Mouse (Mus musculus): Measurements from ENCODE around the gene Olfr906. TPM values are rescaled to one million over a fixed set of nuclear protein-coding genes. Genes with fewer than 3 reads are reported as not detected.

Olfr906 gene
- total RNA-seq (2017) = not detected in 2 replicates

GRCm38 (mm10) chr9:38486785-38487184, at the start of gene Olfr906:
Olfr906 (plus strand) TSS chr9:38487085.
- ATAC-seq (replicated peaks in 1 of 2; ENCODE audit: insufficient read depth in 1 of 2, low FRiP score in 2 of 2, low TSS enrichment in 1 of 2, low read depth in 1 of 2, poor library complexity in 2 of 2, severe bottlenecking in 2 of 2) = no peak

- no peak for ATAC-seq (replicated peaks in 1 of 2; ENCODE audit: insufficient read depth in 1 of 2, low FRiP score in 2 of 2, low TSS enrichment in 1 of 2, low read depth in 1 of 2, poor library complexity in 2 of 2, severe bottlenecking in 2 of 2)
Measured at GRCm38 (mm10) chr9:38447352-38447751, 39.5 kb upstream of the Olfr906 start, which contains the start of gene Olfr902. Olfr902 (plus strand) TSS chr9:38447652.

GRCm38 (mm10) chr9:38462844-38463243, 24.0 kb upstream of the Olfr906 start, which contains the start of gene Olfr904:
Olfr904 (plus strand) TSS chr9:38463144.
- ATAC-seq (replicated peaks in 1 of 2; ENCODE audit: insufficient read depth in 1 of 2, low FRiP score in 2 of 2, low TSS enrichment in 1 of 2, low read depth in 1 of 2, poor library complexity in 2 of 2, severe bottlenecking in 2 of 2) = no peak

DNA sequence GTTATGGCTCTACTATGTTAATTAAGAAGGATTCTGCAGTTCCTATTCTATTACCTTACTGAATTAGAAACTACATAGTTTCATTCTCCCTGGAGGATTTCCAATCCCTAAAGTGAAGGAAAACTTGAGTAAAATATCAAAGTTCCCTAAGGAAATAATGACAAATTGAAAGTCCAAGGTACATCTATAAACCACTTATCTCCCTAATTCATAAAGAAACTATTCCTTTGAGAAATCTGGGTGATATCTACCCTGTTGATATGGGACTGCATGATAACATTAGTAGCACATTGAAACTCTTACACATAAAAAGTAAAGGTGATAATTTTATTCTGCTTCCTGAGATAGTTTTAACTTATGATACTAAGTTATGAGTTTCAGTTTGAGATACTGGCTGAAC, 16.1 kb upstream of the Olfr906 start, which contains the start of gene Olfr905:
Olfr905 (plus strand) TSS at position 301 of the 400 bp plus-strand sequence.
- ATAC-seq (replicated peaks in 1 of 2; ENCODE audit: insufficient read depth in 1 of 2, low FRiP score in 2 of 2, low TSS enrichment in 1 of 2, low read depth in 1 of 2, poor library complexity in 2 of 2, severe bottlenecking in 2 of 2) = no peak

DNA sequence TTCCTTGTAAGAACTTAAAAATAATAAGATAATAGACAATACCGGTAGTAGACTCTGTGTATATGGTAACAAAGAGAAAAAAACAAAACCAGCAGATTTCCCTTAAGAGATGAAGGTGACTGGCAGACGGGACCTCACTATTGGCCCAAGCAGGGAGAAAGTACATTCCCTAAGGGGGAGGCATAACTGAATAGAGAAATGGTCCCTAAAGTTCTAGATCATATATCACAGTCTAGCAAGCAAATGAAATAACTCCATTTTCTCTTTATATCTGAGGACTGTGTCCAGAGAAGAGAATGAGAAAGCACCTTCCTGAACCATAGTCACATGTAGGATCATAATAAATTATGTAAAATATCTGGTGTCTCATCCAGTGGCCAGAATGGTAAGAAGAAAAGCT, 8.6 kb downstream of the Olfr906 start, which contains the start of gene Olfr907:
Olfr907 (plus strand) TSS at position 301 of the 400 bp plus-strand sequence.
- ATAC-seq (replicated peaks in 1 of 2; ENCODE audit: insufficient read depth in 1 of 2, low FRiP score in 2 of 2, low TSS enrichment in 1 of 2, low read depth in 1 of 2, poor library complexity in 2 of 2, severe bottlenecking in 2 of 2) = no peak

DNA sequence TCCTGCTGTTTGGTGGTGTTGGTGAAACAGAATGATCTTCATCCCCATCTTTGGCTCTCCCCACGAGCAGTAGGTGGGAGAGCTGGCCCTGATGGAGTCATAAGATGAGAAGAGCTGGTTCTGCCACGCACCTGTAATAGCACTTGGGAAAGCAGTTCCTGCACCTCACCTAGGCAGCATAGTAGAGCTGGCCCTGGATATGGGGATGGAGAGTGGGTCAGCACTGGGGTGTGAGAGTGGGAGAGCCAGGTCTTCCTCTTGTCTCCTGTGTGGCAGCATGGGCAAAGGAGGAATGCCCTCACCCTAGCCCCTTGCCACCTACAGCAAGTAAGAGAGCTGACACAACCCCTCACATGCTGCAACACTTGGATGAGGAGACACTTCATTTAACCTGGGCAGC, 25.5 kb downstream of the Olfr906 start:
- no peak for ATAC-seq (replicated peaks in 1 of 2; ENCODE audit: insufficient read depth in 1 of 2, low FRiP score in 2 of 2, low TSS enrichment in 1 of 2, low read depth in 1 of 2, poor library complexity in 2 of 2, severe bottlenecking in 2 of 2)

GRCm38 (mm10) chr9:38521280-38521679, 34.4 kb downstream of the Olfr906 start, which contains the start of gene Olfr911-ps1:
Olfr911-ps1 (plus strand) TSS chr9:38521580.
- ATAC-seq (replicated peaks in 1 of 2; ENCODE audit: insufficient read depth in 1 of 2, low FRiP score in 2 of 2, low TSS enrichment in 1 of 2, low read depth in 1 of 2, poor library complexity in 2 of 2, severe bottlenecking in 2 of 2) = no peak

DNA sequence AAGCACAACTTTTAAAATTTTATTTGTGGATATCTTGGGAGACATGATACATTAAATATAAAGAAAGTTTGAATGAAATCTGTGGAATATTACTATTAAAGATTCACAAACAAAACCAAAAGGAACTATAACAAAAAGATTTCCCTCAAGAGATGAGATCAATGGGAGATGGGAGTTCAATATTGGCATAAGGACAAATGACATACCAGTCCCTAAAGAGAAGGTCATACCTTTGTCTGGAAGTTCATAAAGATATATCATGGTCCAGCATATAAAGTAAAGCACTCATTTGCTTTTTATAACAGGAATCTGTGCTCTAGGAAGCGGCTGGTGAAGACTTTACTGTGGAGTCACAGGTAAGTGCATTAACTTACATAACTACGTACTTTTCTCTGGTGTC, 50.7 kb downstream of the Olfr906 start, which contains the start of gene Olfr910:
Olfr910 (plus strand) TSS at position 301 of the 400 bp plus-strand sequence.
- ATAC-seq (replicated peaks in 1 of 2; ENCODE audit: insufficient read depth in 1 of 2, low FRiP score in 2 of 2, low TSS enrichment in 1 of 2, low read depth in 1 of 2, poor library complexity in 2 of 2, severe bottlenecking in 2 of 2) = no peak

Other genes starting within 250 kb of the Olfr906 start
- not detected in 2 replicates for gene Olfr143, start 234.3 kb upstream of the Olfr906 start, total RNA-seq (2017)
- gene Olfr895, start 219.2 kb upstream of the Olfr906 start, total RNA-seq (2017) = not detected in 2 replicates
- gene Olfr896-ps1, start 196.0 kb upstream of the Olfr906 start, total RNA-seq (2017) = not detected in 2 replicates
- gene Olfr25, start 158.0 kb upstream of the Olfr906 start, total RNA-seq (2017) = not detected in 2 replicates
- not detected in 2 replicates for gene Olfr898, start 138.7 kb upstream of the Olfr906 start, total RNA-seq (2017)
- not detected in 2 replicates for gene Olfr250, start 120.2 kb upstream of the Olfr906 start, total RNA-seq (2017)
- gene Olfr251, start 110.0 kb upstream of the Olfr906 start, total RNA-seq (2017) = not detected in 2 replicates
- gene Olfr147, start 85.4 kb upstream of the Olfr906 start, total RNA-seq (2017) = not detected in 2 replicates
- not detected in 2 replicates for gene Olfr901, start 57.6 kb upstream of the Olfr906 start, total RNA-seq (2017)
- gene Olfr902, start 39.4 kb upstream of the Olfr906 start, total RNA-seq (2017) = not detected in 2 replicates
- not detected in 2 replicates for gene Olfr904, start 23.9 kb upstream of the Olfr906 start, total RNA-seq (2017)
- not detected in 2 replicates for gene Olfr905, start 16.0 kb upstream of the Olfr906 start, total RNA-seq (2017)
- not detected in 2 replicates for gene Olfr907, start 8.7 kb downstream of the Olfr906 start, total RNA-seq (2017)
- not detected in 2 replicates for gene Olfr911-ps1, start 34.5 kb downstream of the Olfr906 start, total RNA-seq (2017)
- not detected in 2 replicates for gene Olfr910, start 50.8 kb downstream of the Olfr906 start, total RNA-seq (2017)
- not detected in 2 replicates for gene Olfr912, start 93.1 kb downstream of the Olfr906 start, total RNA-seq (2017)
- gene Olfr913, start 105.7 kb downstream of the Olfr906 start, total RNA-seq (2017) = not detected in 2 replicates
- not detected in 2 replicates for gene Olfr914, start 118.0 kb downstream of the Olfr906 start, total RNA-seq (2017)
- not detected in 2 replicates for gene Olfr916, start 172.8 kb downstream of the Olfr906 start, total RNA-seq (2017)
- not detected in 2 replicates for gene Olfr917, start 178.8 kb downstream of the Olfr906 start, total RNA-seq (2017)
- not detected in 2 replicates for gene Olfr918, start 187.5 kb downstream of the Olfr906 start, total RNA-seq (2017)
- gene Olfr919, start 216.6 kb downstream of the Olfr906 start, total RNA-seq (2017) = not detected in 2 replicates
- gene Vwa5a, start 231.2 kb downstream of the Olfr906 start, total RNA-seq (2017) = 50.0 and 74.2 TPM in 2 replicates

Data from hematopoietic stem cell, adult 5-6 weeks (primary cell).